Mouse (Mus musculus) liver, adult 2 months (tissue): ENCODE measurements around the gene Fam114a1. TPM values are rescaled to one million over a fixed set of nuclear protein-coding genes. Genes with fewer than 3 reads are reported as not detected.

Experiments used
- DNase-seq: peaks from one replicate; pipeline ENCODE4 v3.0.0-alpha.2; 2011; ENCODE audit warnings: low read depth, low spot score; ENCODE audit errors: extremely low read depth
- H3K27ac ChIP-seq: fragments of 200-500 bp; replicated peaks from 2 replicates; pipeline ENCODE4 v1.5.1; 2012; ENCODE audit warnings: low read depth, mild to moderate bottlenecking, control low read depth, inconsistent platforms, low read length; ENCODE audit not compliant: insufficient read depth
- H3K27me3 ChIP-seq: fragments of 200-500 bp; 2 replicates; pipeline ENCODE4 v1.6.1; 2012; ENCODE audit warnings: mild to moderate bottlenecking, moderate library complexity, low read length, inconsistent platforms; ENCODE audit not compliant: control insufficient read depth, insufficient read depth
- H3K36me3 ChIP-seq: fragments of 200-500 bp; 2 replicates; pipeline ENCODE4 v1.6.1; 2012; ENCODE audit warnings: low read length, inconsistent platforms; ENCODE audit not compliant: control insufficient read depth, insufficient read depth
- H3K4me1 ChIP-seq: fragments of 200-500 bp; 2 replicates; pipeline ENCODE4 v1.6.1; 2011; ENCODE audit warnings: low read length; ENCODE audit not compliant: control insufficient read depth, insufficient read depth
- H3K4me3 ChIP-seq: fragments of 200-500 bp; 2 replicates; pipeline ENCODE4 v1.5.1; 2011; ENCODE audit warnings: low read depth, mild to moderate bottlenecking, control low read depth, low read length, moderate library complexity; ENCODE audit not compliant: insufficient read depth
- H3K79me2 ChIP-seq: fragments of 200-500 bp; 2 replicates; pipeline ENCODE4 v1.6.1; 2012; ENCODE audit warnings: inconsistent platforms, mild to moderate bottlenecking, low read length, moderate library complexity; ENCODE audit not compliant: control insufficient read depth, insufficient read depth
- H3K9ac ChIP-seq: fragments of 200-500 bp; 2 replicates; pipeline ENCODE4 v1.6.1; 2012; ENCODE audit warnings: low read depth, mild to moderate bottlenecking, control low read depth, inconsistent platforms, low read length
- CTCF ChIP-seq: fragments of 200-500 bp; IDR thresholded peaks from 2 replicates; pipeline ENCODE4 v1.5.1; 2011; ENCODE audit warnings: low read depth, low read length, control low read depth
- POLR2A ChIP-seq: fragments of 200-500 bp; IDR thresholded peaks from 2 replicates; pipeline ENCODE4 v1.6.1; 2011; ENCODE audit warnings: low read length, control low read depth; ENCODE audit not compliant: insufficient read depth; ENCODE audit errors: extremely low read depth
- WGBS: fragments of 180-500 bp; shearing (Covaris S2); methylation state at CpG from one replicate; pipeline ENCODE4 v1.1.7; 2018; 5-methylcytosine and 5-hydroxymethylcytosine counted together
- polyA plus RNA-seq: library from polyadenylated mRNA; depleted of rRNA; stranded (reverse); fragments of >200 nt; gene quantifications from 2 replicates; pipeline ENCODE4 v1.2.3, GENCODE M21; 2012
- total RNA-seq: library from RNA; depleted of rRNA; stranded (reverse); fragments of >200 nt; gene quantifications from 2 replicates; pipeline ENCODE4 v1.2.3, GENCODE M21; 2014

The Fam114a1 gene
- total and polyA plus RNA-seq, 2 experiments, result 11.9 to 20.2 TPM

DNA sequence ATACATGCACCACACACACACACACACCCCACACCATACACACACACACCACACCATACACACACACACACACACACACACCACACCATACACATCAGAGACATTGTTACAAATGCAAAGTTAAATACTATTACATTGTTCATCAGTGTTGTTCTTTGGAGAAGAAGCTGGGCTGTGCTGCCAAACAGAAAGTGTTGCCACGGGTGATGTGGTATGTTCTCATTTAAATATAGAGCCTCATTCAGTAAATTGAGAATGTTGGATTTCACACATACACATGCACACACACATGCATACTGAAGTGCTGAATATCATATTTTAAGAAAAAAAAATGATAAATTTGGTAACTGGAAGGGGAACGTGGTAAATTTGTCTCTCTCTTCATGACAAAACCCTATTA is 54.8 kb downstream of the Fam114a1 start:
- no peaks in the 10 kb centered on the region; the same call in 1 of the 2 replicates for H3K4me1 ChIP-seq
- no peaks in the 10 kb centered on the region for H3K27me3 ChIP-seq
- H3K36me3 ChIP-seq, result peaks cover 38% of the 10 kb centered on the region
- H3K79me2 ChIP-seq, result no peaks in the 10 kb centered on the region
- no peak for DNase-seq
- WGBS, result 87% methylated on average over 2 of the region's 2 CpGs
- H3K4me3 ChIP-seq, result no peak overlapping the region
- no peak overlapping the region for H3K27ac ChIP-seq
- H3K9ac ChIP-seq, result no peak overlapping the region
- no peak for TF ChIP-seq CTCF
- no peak for TF ChIP-seq POLR2A

DNA sequence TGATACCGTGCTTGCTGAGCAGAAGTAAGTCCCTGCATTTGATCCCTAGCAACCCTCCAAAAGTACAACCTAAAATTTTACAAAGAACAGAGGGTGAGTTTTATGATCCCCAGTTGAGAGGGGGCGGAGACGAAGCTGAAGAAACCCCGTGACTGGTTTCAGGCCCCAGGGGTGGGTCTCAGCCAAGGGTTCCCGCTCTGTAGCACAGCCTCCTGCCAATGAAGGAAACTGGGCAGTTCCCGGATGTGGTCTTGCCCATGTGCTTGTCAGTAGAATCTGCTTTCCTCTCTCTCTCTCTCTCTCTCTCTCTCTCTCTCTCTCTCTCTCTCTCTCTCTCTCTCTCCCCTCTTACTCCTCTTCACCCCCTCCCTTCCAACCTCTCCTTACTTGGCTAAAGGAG is 56.0 kb downstream of the Fam114a1 start:
- Histone ChIP-seq H3K36me3 (peaks cover 45% of the 10 kb centered on the region), H3K27ac (no peak overlapping the region), H3K4me3 (no peak overlapping the region), H3K79me2 (no peaks in the 10 kb centered on the region), H3K4me1 (no peaks in the 10 kb centered on the region; the same call in 1 of the 2 replicates), H3K27me3 (no peaks in the 10 kb centered on the region), H3K9ac (no peak overlapping the region)
- TF ChIP-seq POLR2A (no peak), CTCF (no peak)
- WGBS, result 83% methylated on average over 6 of the region's 6 CpGs
- DNase-seq, result no peak

DNA sequence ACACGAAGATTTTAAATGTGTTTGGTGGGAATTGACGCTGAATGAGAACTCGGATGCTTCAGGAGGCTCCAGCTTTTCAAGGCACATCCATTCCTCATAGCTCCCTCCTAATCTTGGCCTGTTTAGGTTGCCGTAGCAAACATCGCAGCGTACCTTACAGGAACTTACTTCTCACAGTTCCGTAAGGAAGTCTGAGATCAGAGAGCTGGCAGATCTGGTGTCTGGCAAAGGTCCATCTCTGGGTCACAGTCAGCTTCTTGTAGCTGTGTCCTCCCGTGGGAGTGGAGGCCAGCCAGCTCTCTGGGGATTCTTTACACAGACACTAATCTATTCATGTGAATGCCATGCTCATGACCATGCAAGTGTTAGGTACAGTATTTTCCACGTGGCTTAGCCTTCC is 56.9 kb downstream of the Fam114a1 start:
- no peak overlapping the region for H3K27ac ChIP-seq
- H3K4me3 ChIP-seq, result no peak overlapping the region
- H3K9ac ChIP-seq, result no peak overlapping the region
- DNase-seq, result no peak
- peaks cover 45% of the 10 kb centered on the region for H3K36me3 ChIP-seq
- TF ChIP-seq CTCF (no peak), POLR2A (no peak)
- H3K27me3 ChIP-seq, result no peaks in the 10 kb centered on the region
- H3K4me1 ChIP-seq, result no peaks in the 10 kb centered on the region; the same call in 1 of the 2 replicates
- no peaks in the 10 kb centered on the region for H3K79me2 ChIP-seq
- WGBS, result 76% methylated on average over 9 of the region's 9 CpGs

DNA sequence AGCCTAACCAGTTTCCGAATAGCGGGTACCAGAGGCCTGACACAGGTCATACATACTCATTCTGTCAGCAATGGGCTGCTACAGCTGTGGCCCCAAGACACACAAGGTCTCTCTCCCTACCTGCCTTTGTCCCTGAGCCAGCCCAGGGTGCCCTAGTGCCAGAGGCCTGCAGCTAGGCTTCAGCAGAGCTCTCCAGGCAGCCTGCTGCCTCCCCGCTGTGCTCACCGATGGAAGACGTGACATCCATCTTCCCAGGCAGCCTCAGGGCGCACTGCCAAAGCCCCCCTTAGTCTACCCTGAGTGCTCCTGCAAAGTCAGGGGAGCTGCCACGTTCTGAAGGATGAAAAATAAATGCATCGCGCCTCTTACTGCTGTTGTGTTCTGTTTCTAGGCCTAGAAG is 58.1 kb downstream of the Fam114a1 start:
- H3K36me3 ChIP-seq, result peaks cover 41% of the 10 kb centered on the region
- TF ChIP-seq POLR2A (no peak), CTCF (no peak)
- H3K79me2 ChIP-seq, result no peaks in the 10 kb centered on the region
- no peak for DNase-seq
- H3K4me3 ChIP-seq, result no peak overlapping the region
- H3K9ac ChIP-seq, result no peak overlapping the region
- H3K27me3 ChIP-seq, result no peaks in the 10 kb centered on the region
- WGBS, result 84% methylated on average over 9 of the region's 9 CpGs
- no peaks in the 10 kb centered on the region; the same call in 1 of the 2 replicates for H3K4me1 ChIP-seq
- no peak overlapping the region for H3K27ac ChIP-seq

DNA sequence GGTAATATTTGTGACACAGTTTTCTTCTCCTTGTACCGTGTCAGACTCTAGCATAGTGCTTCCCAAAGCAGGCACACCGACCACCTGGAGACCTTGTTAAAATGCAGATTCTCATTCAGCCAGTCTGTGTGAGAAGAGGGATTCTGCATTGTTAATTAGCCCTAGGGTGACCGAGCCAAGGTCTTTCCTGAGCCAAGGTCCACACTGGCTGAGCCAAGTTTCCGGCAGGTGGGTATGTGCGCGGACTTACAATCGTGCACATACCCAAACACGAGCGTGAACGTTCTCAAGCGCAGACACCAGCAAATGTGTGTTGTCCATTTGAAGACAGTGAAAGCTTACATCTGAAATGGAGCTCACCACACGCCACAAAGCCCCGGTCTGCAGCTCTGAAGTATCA is 66.7 kb downstream of the Fam114a1 start:
- 87% methylated on average over 13 of the region's 13 CpGs for WGBS
- no peak for DNase-seq
- Histone ChIP-seq H3K4me3 (no peak overlapping the region), H3K27ac (no peak overlapping the region), H3K4me1 (no peaks in the 10 kb centered on the region), H3K27me3 (no peaks in the 10 kb centered on the region), H3K36me3 (peaks cover 14% of the 10 kb centered on the region; the same call in 1 of the 2 replicates), H3K79me2 (no peaks in the 10 kb centered on the region), H3K9ac (no peak overlapping the region)
- TF ChIP-seq CTCF (no peak), POLR2A (no peak)

DNA sequence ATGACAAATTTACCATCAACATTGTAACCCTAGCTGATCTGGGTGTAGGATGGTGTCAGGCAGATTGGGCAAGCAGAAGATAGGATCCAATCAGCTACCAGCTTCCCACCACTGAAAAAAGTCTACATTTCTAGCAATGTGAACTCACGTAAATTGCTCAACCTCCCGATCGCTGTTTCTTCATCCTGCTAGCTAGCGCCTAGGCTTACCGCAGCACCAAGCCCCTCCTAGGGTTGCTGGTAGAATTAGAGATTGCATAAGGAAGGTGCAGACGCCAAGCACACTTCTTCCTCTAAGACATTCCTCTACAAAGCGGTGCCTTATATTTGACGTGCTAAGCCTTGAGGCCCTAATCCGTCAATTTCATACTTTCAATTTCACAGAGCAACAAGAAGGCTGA is 68.4 kb downstream of the Fam114a1 start:
- peak; percentile 20 for DNase-seq
- no peak overlapping the region; the same call in 1 of the 2 replicates for H3K9ac ChIP-seq
- H3K79me2 ChIP-seq, result no peaks in the 10 kb centered on the region
- no peak overlapping the region for H3K4me3 ChIP-seq
- peaks cover 9% of the 10 kb centered on the region; the same call in 1 of the 2 replicates for H3K36me3 ChIP-seq
- H3K27ac ChIP-seq, result peak overlapping the region; percentile 46
- WGBS, result 59% methylated on average over 9 of the region's 9 CpGs
- TF ChIP-seq CTCF, result no peak
- no peak for TF ChIP-seq POLR2A
- no peaks in the 10 kb centered on the region for H3K27me3 ChIP-seq
- no peaks in the 10 kb centered on the region for H3K4me1 ChIP-seq
